Mouse (Mus musculus) stomach, postnatal 0 days (tissue): Measurements from ENCODE around the gene Dda1.

Source experiments
- CTCF ChIP-seq: IDR thresholded peaks from 2 replicates; pipeline ENCODE4 v1.5.1; 2016; ENCODE audit warnings: antibody characterized with exemption, low read depth, mild to moderate bottlenecking, moderate library complexity
- EP300 ChIP-seq: optimal IDR thresholded peaks from 2 replicates; pipeline ENCODE3; 2016; ENCODE audit warnings: antibody characterized with exemption

- TF ChIP-seq CTCF (no peak), EP300 (no peak)
Measured at GRCm38 (mm10) chr8:71457659-71458270, 11.2 kb upstream of the Dda1 start.
